ENCODE assay signal across 11 mouse cellular contexts in the genomic region with DNA sequence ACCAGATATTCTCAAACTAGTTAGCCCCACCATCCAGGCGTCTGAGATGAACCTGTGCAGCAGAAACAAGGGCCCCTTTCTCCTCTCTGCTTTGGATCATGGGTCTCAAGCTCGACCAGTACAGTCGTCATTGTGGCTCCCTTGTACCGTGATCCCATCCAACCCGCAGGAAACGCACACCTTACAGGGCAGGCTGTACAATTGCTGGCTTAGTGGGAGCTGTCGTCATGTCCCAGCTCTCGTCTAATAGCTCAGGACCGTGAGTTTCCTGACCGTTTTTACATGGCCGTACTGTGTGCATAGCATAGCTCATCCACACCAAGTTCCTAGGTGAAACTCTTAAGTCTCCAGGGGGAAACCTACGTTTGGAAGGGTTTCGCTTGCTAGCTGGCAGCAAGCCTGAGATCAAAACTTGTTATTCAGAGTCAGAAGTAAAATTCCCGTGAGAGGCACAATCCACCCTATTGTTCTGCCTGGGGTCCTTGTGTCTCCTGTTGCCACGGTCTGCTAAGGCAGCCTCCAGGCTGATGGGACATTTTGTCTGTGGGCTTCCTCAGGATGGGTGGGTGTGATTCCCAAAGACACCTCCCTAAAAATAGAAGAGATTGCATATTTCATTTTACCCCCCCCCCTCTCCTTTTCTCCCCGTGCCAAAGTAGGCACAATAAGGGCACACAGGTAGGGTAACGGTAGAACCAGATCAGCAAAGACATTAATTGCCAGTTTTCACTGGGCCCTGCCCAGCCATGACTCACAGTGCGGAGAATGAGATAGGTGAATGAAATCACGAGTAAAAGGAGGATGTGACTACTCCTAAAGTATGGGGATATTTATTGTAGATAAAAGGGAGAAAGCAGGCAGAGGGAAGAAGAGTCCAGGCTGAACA.
DNase-seq lines count a peak whose midpoint lies in the region; ATAC-seq and TF ChIP-seq lines count a peak whose summit lies in the region.
"Had no signal": no experiment of that assay in that cellular context is flagged by ENCODE, and none has a peak within 500 bp of the region (broad histone marks: within the 10 kb centered on the region; RNA-seq: fewer than 3 reads in every experiment).

No protein-coding gene starts in this region.

- H3K9ac ChIP-seq in kidney, postnatal 0 days (ENCODE audit: low read depth, low read length), result no peak overlapping the region
- H3K9ac ChIP-seq in heart, embryonic 12.5 days, result no peak overlapping the region
- H3K9ac ChIP-seq in stomach, postnatal 0 days (ENCODE audit: low read length), result no peak overlapping the region
- H3K9ac ChIP-seq: forebrain, embryonic 12.5 days had no signal

- 58% methylated on average over 19 of the region's 19 CpGs for WGBS in kidney, postnatal 0 days
- 54% methylated on average over 19 of the region's 19 CpGs for WGBS in heart, embryonic 12.5 days
- 54% methylated on average over 19 of the region's 19 CpGs for WGBS in stomach, postnatal 0 days

- DNase-seq in kidney, postnatal 0 days (ENCODE audit: low spot score), result no peak
- no peak for DNase-seq in kidney, postnatal 25 days
- peak; percentile 32 for DNase-seq in urinary bladder, postnatal 14 days (ENCODE audit: low spot score)
- DNase-seq in urinary bladder, postnatal 25 days (ENCODE audit: low spot score), result no peak
- no peak for DNase-seq in stomach, postnatal 0 days (ENCODE audit: low spot score)
- no peak for DNase-seq in left cerebral cortex, adult 11 months (ENCODE audit: low spot score)
- no peak for DNase-seq in adrenal gland, adult 8-10 months
- DNase-seq: cerebellum, adult 9-10 months had no signal

- no peak overlapping the region for H3K4me2 ChIP-seq in kidney, postnatal 0 days (ENCODE audit: low read length)
- H3K4me2 ChIP-seq in heart, embryonic 12.5 days, result peak overlapping the region; percentile 63; the same call in 1 of the 2 replicates
- H3K4me2 ChIP-seq in stomach, postnatal 0 days (replicated peaks; ENCODE audit: low read depth), result peak overlapping the region; percentile 8; the same call in 1 of the 2 replicates

- H3K36me3 ChIP-seq in kidney, postnatal 0 days (ENCODE audit: insufficient read depth, low read length), result no peaks in the 10 kb centered on the region
- no peaks in the 10 kb centered on the region for H3K36me3 ChIP-seq in heart, embryonic 12.5 days
- H3K36me3 ChIP-seq in stomach, postnatal 0 days (ENCODE audit: control insufficient read depth, insufficient read depth, low read length), result no peaks in the 10 kb centered on the region
- H3K36me3 ChIP-seq: forebrain, embryonic 12.5 days had no signal

- no peaks in the 10 kb centered on the region for H3K9me3 ChIP-seq in kidney, postnatal 0 days (replicated peaks; ENCODE audit: low read length)
- no peaks in the 10 kb centered on the region for H3K9me3 ChIP-seq in heart, embryonic 12.5 days (replicated peaks)
- H3K9me3 ChIP-seq in stomach, postnatal 0 days (ENCODE audit: control insufficient read depth, low read length), result no peaks in the 10 kb centered on the region
- H3K9me3 ChIP-seq: forebrain, embryonic 12.5 days; megakaryocyte, embryonic 14.5 days had no signal

- H3K4me1 ChIP-seq in kidney, postnatal 0 days (replicated peaks; ENCODE audit: insufficient read depth, low read length), result peaks cover 6% of the 10 kb centered on the region; the same call in 1 of the 2 replicates
- H3K4me1 ChIP-seq in heart, embryonic 12.5 days (replicated peaks), result peaks cover 11% of the 10 kb centered on the region
- no peaks in the 10 kb centered on the region for H3K4me1 ChIP-seq in stomach, postnatal 0 days (replicated peaks; ENCODE audit: control insufficient read depth, insufficient read depth)
- H3K4me1 ChIP-seq: megakaryocyte, embryonic 14.5 days had no signal

- TF ChIP-seq EP300 in stomach, postnatal 0 days (optimal IDR thresholded peaks at IDR 0.05), result no peak

- peak overlapping the region; percentile 9; the same call in 1 of the 2 replicates for H3K27ac ChIP-seq in kidney, postnatal 0 days
- H3K27ac ChIP-seq in heart, embryonic 12.5 days (ENCODE audit: poor library complexity, severe bottlenecking), result no peak overlapping the region
- no peak overlapping the region; the same call in 1 of the 2 replicates for H3K27ac ChIP-seq in stomach, postnatal 0 days (replicated peaks)
- H3K27ac ChIP-seq: forebrain, embryonic 12.5 days had no signal

- ATAC-seq in kidney, postnatal 0 days (replicated peaks; ENCODE audit: low FRiP score, low read depth), result peak; percentile 36; the same call in 1 of the 2 replicates
- ATAC-seq in heart, embryonic 12.5 days (ENCODE audit: insufficient number of reproducible peaks, low FRiP score), result no peak
- peak; percentile 39; the same call in 1 of the 2 replicates for ATAC-seq in stomach, postnatal 0 days (ENCODE audit: low FRiP score, low TSS enrichment)

- TF ChIP-seq CTCF in kidney, postnatal 0 days (IDR thresholded peaks at IDR 0.05; ENCODE audit: low read depth), result no peak
- no peak for TF ChIP-seq CTCF in stomach, postnatal 0 days (IDR thresholded peaks at IDR 0.05; ENCODE audit: low read depth)

- H3K4me3 ChIP-seq in kidney, postnatal 0 days (replicated peaks; ENCODE audit: low read depth, low read length), result no peak overlapping the region
- H3K4me3 ChIP-seq in heart, embryonic 12.5 days, result no peak overlapping the region
- no peak overlapping the region for H3K4me3 ChIP-seq in stomach, postnatal 0 days (ENCODE audit: low read depth, low read length)
- H3K4me3 ChIP-seq: forebrain, embryonic 12.5 days; megakaryocyte, embryonic 14.5 days had no signal

- no peaks in the 10 kb centered on the region for H3K27me3 ChIP-seq in kidney, postnatal 0 days (ENCODE audit: insufficient read depth, low read length)
- H3K27me3 ChIP-seq in heart, embryonic 12.5 days (replicated peaks), result no peaks in the 10 kb centered on the region
- H3K27me3 ChIP-seq in stomach, postnatal 0 days (ENCODE audit: control insufficient read depth, insufficient read depth, low read length), result no peaks in the 10 kb centered on the region
- H3K27me3 ChIP-seq: forebrain, embryonic 12.5 days; megakaryocyte, embryonic 14.5 days had no signal
